Mouse (Mus musculus) frontal cortex, postnatal 36 days (tissue): Measurements from ENCODE around the gene Pld6.

Source experiments
- DNase-seq, 2 experiments: peaks; one replicate each; pipeline ENCODE4 v3.0.0; 2022; ENCODE audit warnings: low spot score in 2 of 2

Pld6 gene

DNA sequence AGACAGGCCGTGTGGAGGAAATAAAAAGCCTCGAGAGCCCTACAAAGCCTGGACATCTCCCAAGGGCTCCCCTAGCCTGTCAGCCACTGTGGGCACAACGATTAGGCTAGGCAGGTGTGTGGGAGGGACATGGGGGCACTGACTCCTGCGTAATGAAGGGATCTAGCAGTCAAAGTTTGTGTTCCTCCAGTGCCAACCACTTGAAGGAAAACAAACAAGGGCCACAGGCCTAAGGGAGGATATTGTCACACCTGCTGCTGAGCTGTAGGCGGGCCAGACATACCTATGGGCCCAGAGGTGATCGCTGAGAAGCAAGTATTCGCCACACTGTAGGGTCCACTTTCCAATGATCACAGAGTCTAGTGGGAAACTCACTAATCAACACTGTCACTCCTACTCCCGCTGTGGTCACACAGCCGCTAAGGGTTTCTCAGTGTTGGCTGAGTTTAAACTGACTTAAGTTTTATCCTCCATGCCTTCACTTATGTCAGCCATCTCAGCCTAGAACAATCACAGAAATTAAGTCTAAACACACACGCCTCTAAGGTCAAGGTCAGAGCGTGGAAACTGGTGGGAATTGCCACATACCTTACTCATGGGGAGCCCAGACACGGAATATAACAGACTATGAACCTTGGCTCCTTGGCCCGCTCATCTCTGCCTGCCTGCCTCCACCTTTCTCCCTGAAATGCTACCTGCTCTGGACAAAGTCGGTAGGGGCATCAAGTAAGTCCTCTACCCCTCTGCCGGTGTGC lies 824 bp downstream of the Pld6 start:
- DNase-seq = no peak

DNA sequence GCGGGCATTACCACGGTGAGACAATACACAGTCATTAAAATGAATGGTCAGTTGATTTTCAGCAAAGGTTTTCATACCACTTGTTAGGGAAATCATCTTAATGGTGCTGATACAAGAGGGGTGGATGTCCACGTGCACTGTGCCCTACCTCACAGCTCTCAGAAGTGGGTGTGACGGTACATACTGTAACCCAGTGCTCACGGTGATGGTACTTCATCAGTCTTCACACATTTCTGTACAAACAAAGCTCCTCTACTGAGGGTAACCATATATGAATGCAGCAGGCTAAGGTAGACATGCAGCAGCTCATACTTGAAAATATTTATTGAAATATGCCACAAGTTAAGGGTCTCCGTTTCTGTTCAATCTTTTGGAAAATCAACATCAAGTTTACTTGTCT lies 3.9 kb downstream of the Pld6 start:
- DNase-seq = no peak

DNA sequence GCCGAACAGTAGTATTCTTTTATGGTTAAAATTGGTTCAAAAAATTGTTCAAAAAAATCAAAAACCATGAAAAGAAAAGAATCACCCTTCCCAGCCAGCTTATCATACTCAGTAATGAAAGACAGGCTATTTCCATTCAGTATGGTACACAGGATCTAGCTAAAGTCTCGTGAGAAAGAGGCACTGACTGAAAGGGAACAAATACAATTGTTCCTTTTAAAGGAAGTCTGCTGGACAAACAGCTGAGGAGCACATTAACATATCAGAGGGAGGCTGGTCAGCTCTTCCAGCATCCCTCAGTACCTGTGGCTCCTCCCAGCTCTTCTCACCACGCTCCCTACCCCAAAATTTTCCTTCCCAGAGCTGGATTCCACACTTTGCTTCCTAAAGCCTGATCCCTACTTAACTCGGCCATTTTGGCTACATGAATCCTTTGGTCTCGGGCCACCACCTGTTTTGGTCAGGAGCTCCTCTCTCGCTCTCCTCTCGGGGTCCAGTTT lies 5.3 kb downstream of the Pld6 start:
- DNase-seq = no peak

DNA sequence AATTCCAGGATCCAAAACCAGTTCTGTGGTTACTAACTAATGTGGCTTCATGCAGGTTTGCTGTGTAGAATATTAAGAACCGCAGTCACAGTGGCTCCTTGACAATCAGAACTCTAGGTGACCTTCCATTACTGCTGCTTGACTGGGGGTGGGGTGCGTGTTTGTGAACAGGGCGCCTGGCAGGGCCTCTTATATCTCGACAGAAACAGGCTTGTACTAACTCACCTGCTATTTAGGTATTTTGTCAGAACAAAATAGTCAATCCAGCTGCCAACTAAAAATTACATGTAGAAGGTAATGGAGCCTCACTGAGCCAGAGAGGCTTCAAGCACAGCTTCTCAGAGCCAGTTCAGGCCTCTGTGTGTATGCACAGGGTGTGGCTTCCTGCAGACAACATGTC lies 7.2 kb downstream of the Pld6 start:
- DNase-seq = no peak

DNA sequence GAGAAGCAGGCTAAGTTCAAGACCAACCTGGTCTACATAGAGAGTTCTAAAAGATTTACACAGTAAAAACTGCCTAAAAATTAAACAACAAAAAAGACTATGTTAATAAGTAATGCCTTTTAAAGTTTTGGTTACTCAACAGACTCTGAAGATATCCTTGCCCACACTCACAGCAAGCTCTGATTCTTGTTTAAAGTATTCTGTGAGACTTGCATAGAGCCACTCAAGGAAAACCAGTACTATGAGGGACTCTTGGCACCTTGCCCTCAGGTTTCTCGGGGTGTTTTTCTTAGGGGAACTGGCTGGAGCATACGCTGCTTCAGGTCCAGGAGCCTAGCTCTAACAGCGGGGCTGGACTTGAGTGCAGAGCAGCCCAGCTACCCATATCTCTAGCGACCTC lies 8.0 kb downstream of the Pld6 start:
- no peak for DNase-seq

DNA sequence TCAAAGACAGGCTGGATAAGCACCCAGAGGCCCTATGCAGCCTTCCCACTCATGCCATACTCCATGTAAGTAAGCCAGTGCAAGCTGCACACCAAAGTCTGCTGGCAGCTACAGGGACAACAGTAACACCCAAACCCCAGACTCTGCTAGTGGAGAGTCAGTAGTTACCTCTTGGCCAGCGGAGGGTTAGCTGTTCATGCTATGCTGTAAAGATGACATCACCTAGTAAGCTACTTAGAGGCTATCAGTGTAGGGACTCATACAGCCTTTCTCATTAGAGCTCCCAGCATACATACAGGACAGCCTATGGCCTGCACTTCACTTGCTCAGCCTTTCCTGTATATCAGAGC lies 8.6 kb downstream of the Pld6 start:
- no peak for DNase-seq

DNA sequence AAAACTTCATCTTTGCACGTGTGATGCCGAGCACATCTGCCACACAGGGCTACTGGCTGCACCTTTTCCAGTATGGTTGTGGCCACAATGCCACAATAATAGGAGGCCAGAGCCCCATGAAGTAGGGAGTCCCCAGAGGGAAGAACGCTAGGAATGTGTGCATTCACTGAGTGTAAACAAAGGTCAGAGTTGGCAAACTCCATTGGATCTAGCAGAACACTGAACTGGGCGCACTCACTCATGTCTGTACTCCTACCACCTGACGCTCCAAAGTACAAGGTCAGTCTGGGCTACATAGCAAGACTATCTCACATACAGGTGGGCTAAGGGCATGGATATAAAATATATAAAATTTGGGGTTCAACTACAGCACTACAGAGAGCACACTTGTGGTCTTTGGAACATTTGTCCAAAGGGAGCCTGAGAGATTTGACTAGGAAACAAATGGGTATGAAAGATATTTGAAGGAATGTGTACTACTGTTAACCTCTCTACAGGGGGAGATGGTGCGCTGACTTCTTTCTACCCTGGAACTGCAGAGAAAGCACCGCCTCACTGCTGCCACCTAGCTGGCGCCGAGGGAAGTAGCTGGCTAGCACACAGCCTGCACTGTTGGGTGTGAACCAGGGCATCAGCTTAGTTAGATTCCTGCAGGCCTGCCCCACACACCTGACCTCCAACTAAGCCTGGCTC lies 9.1 kb downstream of the Pld6 start:
- peak; percentile 48 to 66 for DNase-seq

DNA sequence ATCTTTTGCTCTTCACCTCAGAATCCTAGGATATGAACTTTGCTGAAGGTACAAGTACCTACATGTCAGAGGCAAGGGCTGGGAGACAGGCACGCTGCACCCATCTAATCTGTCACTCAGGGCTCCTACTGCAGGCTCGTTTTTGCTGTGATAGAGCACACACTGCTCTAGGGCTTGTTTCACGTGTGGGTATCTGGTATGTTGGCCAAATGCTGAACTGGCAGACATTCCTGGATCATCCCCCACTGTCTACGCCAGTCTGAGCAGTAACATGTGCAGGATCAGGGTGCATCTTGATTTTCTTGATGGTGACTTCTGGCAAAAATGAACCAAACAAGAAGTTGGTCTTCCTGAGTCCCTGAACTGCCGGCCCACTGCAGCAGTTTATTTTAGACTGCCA lies 10.2 kb downstream of the Pld6 start:
- no peak for DNase-seq

DNA sequence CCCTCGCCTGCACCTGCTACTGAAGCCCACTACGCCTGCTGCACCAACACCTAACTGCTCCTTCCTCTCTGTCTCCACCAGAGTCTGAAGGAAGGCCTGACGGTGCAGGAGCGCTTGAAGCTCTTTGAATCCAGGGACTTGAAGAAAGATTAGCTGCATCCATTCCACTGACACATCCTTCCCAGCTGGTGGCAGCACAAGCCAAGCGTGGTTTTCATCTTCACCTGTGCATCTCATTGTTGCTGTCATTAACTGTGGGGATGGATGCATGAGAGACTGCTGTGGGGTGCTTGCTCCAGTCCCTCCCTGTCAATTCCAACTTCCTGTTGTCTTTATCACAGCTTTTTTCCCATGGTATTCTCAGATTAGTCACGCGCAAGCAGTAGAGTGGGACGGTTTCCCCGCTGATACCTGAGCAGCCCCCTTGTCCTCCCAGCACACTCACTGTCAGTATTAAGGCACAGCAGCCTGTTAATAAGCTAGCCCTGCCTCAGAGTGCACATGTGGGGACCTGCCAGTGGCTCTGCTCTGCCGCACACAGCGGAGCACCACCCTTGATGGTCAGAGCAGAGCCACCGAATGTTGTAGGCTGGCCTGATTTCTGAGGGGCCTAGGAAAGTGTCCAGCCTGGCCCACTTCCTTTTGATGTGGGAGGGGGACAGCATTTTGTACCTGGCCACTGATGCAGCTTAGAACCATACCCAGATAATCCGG lies 11.9 kb downstream of the Pld6 start:
- no peak for DNase-seq

DNA sequence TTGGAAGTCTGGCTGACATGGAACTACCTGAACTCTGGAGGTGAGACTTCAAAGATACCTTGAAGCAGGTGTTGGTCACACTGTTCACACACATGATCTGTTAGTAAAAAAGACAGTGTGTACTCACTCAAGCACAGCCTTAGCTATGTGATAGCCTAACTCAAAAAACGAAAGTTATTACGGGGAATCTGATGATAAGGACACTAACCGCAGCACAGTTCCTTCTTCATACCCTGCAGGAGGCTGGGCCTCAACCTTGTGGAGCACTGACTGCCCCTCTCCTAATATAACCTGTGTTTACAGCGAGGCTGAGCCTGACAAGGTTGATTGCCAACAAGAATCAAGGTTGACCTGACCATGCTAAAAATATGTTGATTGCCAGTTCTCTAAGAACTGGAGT lies 12.9 kb downstream of the Pld6 start:
- DNase-seq = no peak

DNA sequence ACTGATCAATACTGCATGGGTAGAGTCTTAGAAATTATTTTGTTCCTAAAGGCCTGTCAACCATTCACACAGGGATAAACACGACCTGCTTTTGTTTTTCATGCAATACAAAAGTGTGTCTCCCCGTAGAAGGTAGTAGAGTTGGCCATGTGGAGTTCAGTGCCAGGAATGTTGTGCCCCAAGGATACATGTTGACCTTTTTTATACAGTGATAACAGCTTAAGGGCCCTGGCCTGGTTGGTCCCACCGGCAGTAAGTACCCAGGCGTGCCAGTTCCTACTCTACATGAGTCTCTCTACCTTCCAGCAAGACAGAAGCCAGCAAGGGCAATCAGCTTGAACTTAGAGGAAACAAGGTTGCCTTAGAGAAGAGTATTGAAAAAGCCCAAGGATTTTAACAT lies 14.5 kb downstream of the Pld6 start:
- no peak for DNase-seq

DNA sequence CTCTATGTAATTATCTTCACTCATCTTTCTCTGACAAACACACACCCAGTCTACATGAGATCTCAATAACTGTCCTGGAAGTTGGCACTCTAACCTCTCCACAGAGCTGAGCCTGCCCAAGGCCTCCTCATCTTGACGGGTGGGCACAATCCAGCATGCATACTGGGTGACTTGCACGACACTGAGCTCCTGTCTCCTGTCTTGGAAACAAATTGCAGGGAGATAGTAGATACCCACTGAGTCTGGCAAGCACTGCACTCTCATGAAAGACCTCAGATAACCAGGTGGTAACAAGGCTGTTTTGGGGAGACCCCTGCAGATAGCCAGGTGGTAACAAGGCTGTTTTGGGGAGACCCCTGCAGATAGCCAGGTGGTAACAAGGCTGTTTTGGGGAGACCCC lies 15.2 kb downstream of the Pld6 start:
- DNase-seq = no peak

DNA sequence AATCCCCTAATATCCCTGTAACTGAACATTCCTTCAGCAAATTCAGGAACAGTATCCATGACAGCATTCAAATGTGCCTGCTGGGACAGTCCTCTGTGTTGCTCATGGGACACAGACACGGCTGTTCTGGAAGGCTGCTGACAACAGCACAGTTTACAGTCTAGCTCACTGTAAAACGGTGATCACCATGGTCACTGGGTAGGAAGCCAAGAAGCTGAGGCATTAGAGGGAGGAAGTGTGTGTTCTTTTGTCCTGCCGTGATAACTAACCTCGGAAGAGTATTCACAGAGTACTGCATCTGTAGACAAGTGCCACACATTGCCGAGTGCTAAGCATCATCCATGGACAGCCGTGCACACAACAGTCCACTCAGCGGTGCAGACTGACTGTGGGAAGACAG lies 16.7 kb downstream of the Pld6 start:
- DNase-seq = no peak

DNA sequence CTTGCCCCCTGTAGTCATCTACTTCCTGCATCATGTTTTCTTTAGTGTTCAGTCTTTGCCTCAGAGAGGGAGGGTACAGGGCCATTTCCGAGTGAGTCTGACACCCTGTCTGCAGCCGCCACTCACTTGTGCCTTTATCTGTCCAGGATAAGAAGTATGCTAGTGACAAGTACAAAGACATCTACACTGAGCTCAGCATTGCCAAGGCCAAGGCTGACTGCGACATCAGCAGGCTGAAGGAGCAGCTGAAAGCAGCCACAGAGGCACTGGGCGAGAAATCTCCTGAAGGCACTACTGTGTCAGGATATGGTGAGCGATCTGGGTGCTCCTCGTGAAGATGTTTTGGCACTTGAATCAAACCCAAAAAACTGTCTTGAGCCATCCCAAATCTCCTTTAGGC lies 17.7 kb downstream of the Pld6 start:
- no peak for DNase-seq

DNA sequence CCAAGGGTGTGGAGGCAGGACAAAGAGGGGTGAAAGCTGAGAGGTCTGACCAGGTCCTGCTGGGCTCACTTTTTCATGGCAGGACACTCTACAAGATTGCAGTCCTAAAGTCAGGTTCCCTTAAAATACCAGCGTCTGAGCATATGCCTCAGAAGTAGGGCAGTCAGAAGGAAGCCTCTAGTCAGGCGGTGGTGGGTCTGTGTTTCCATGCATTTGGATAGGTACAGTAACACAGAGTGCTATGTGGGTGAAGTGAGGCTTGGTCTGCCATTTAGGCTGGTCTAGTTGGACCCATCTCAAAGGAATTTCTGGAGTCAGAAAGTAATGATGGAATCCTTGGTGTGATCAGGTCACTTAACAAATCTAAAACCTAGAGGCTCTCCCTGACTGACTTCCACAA lies 18.1 kb downstream of the Pld6 start:
- DNase-seq = no peak

DNA sequence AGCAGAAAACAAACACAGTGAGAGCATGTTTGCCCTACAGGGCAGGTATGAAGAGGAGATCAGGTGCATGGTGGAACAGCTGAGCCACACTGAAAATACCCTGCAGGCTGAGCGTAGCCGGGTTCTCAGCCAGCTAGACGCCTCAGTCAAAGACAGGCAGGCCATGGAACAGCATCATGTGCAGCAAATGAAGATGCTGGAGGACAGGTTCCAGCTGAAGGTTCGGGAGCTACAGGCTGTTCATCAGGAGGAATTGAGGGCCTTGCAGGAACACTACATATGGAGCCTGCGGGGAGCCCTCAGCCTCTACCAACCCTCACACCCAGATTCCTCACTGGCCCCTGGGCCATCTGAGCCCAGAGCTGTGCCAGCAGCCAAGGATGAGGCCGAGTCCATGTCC lies 26.6 kb downstream of the Pld6 start:
- DNase-seq = no peak

DNA sequence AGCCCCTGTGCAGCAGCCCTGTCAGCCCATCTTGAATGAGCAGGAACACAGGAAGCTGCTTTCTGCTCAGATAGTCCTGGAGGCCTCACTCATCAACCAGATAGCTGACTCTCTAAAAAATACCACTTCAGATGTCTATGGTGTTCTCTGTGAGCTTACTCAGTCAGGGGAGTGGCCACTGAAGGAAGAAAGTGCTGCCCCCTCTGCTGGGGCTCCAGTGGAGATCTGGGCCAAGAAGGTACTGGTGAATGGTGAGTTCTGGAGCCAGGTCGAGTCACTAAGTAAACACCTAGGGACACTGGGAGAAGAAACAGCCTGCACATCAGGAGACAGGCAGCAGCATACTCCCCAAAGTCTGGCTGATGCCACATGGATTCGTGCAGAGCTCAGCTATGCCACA lies 27.8 kb downstream of the Pld6 start:
- no peak for DNase-seq

DNA sequence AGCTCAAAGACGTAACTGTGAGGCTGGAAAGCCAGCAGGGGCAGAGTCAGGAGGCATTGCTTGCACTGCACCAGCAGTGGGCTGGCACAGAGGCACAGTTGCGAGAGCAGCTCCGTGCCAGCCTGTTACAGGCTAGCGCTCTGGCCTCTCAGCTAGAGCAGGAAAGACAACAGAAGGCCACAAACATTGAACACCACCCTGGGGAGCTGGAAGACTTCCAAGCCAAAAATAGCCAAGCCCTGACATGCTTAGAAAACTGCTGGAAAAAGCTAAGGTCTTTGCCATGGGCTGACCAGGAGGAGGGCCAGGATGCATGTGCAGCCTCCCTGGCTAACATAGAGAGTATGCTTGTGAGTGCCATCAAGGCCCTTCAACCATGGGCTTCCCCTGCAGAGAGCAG lies 28.3 kb downstream of the Pld6 start:
- peak; percentile 49 to 66 for DNase-seq

DNA sequence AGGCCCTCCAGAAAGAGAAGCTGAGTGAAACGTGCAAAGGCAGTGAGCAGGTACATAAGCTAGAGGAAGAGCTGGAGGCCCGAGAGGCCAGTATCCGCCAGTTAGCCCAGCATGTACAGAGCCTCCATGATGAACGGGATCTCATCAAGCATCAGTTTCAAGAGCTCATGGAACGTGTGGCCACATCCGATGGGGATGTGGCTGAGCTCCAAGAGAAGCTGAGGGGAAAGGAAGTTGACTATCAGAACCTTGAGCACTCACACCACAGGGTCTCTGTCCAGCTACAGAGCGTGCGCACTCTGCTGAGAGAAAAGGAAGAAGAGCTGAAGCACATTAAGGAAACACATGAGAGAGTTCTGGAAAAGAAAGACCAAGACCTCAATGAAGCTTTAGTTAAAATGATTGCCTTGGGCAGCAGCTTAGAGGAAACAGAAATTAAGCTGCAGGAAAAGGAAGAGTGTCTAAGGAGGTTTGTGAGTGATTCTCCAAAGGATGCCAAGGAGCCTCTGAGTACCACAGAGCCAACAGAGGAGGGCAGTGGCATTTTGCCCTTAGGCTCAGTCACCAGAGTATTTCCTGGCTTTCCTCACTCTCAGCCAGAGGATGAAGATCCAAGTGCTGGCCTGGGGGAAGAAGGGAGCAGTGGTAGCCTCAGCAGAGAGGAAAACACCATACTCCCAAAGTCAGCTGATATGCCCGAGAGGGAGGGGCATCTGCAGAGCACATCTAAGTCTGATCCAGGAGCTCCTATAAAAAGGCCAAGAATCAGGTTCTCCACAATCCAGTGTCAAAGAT lies 29.1 kb downstream of the Pld6 start:
- DNase-seq = no peak

DNA sequence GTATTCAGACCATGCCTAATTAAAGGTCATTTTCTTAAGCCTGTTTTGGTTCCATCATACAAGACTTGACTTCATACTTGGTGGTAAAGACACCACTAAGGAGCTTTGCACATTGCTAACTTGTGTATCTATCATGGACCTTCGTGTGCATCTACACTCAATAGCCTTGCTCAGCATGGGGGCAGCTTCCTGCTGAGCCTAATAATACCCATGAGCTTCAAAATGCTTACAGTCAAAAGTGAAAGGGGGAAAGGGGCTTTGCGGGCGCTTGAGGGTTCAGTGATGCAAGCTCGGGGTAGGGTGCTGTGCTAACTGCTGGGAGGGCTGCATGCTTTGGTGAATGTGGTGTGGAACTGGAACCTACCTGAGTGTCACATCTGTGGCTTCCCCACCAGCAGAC lies 31.1 kb downstream of the Pld6 start:
- no peak for DNase-seq

DNA sequence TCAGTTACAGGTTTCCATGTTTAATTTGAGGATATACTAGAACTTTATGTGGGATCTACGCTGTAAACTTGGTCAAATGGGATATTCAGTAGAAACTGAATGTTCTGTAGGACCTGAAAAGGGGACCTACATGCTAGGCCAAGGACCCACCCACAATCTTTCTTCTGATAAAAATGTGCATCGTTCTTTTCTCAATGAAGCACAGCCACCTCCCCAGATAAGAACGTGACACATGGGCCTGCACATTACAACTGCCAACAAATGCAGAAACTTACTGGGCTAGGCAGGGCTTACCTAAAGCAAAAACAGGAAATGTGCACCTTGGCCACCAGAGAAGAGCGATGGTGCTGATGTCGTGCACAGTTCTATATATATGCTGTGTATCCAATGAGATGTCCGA lies 32.9 kb downstream of the Pld6 start:
- DNase-seq = no peak

DNA sequence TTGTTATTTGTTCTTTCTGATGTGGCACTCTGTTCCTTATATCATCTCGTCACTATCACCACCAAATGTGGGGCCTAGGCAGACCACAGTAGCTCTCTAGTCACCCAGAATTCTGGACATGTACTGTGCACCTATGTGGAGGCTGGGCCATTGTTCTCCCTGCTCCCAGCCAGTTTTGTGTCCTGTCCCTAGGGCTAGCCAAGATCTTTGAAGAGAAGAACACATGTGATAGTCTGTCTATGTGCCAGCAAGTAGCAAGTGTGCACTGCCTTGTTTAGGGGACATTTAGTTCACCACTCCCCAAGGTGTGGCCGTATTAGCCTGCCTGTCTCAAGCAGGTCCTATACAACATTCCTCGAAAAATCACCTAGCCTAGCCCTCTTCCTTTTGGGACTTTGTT lies 38.4 kb downstream of the Pld6 start:
- DNase-seq = no peak
